Comparison of ENCODE assay signal across 27 mouse cellular contexts in the genomic region with DNA sequence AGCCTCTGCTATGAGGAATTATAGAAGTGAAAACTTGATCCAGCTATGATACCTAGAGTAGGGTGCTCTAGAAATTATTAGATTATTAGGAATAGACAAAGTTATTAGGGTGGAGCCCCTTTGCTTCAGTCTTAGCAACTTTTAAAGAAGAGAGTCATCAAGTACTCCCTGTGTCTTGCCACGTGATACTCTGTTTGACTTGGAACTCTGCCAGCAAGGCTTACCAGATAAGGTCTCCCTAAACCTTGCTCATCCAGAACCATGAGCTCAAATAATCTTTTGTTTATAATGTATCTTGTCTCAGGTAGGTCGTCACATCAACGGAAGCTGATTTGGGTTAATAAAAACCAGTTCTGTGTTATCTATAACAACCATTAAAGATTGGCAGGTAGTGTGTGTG. TPM values are rescaled to one million over a fixed set of nuclear protein-coding genes. Genes with fewer than 3 reads are reported as not detected.
"Had no signal": no experiment of that assay in that cellular context is flagged by ENCODE, and none has a peak within 500 bp of the region (broad histone marks: within the 10 kb centered on the region; RNA-seq: fewer than 3 reads in every experiment).

No protein-coding gene starts in this region.

- H3K9ac ChIP-seq: kidney, embryonic 15.5 days; limb, embryonic 12.5 days; limb, embryonic 15.5 days; liver, embryonic 13.5 days; midbrain, embryonic 15.5 days; neural tube, embryonic 12.5 days; neural tube, embryonic 15.5 days had no signal

- H3K27ac ChIP-seq: kidney, embryonic 15.5 days; limb, embryonic 12.5 days; limb, embryonic 15.5 days; liver, embryonic 13.5 days; midbrain, embryonic 15.5 days; neural tube, embryonic 12.5 days; neural tube, embryonic 15.5 days; stomach, postnatal 0 days had no signal

- H3K4me3 ChIP-seq: kidney, embryonic 15.5 days; limb, embryonic 12.5 days; limb, embryonic 15.5 days; liver, embryonic 13.5 days; megakaryocyte, embryonic 14.5 days; midbrain, embryonic 15.5 days; neural tube, embryonic 12.5 days; neural tube, embryonic 15.5 days had no signal

- ATAC-seq: lung, postnatal 0 days; midbrain, embryonic 15.5 days had no signal

- H3K36me3 ChIP-seq: liver, embryonic 13.5 days; midbrain, embryonic 15.5 days; neural tube, embryonic 15.5 days had no signal

- DNase-seq: kidney, adult 8-10 months; kidney, postnatal 10 days; kidney, postnatal 4 days; left cerebral cortex, postnatal 4 days; liver, embryonic 13.5 days; lung, adult 2 months; lung, postnatal 36 days; right cerebral cortex, adult 18-20 months; right cerebral cortex, postnatal 14 days; right cerebral cortex, postnatal 4 days; thymus, adult 2 months; thymus, postnatal 14 days; thymus, postnatal 4 days had no signal

- H3K4me1 ChIP-seq: kidney, embryonic 15.5 days; limb, embryonic 12.5 days; limb, embryonic 15.5 days; liver, embryonic 13.5 days; midbrain, embryonic 15.5 days; neural tube, embryonic 12.5 days; neural tube, embryonic 15.5 days had no signal

- H3K4me2 ChIP-seq: kidney, embryonic 15.5 days; limb, embryonic 12.5 days; limb, embryonic 15.5 days; liver, embryonic 13.5 days; midbrain, embryonic 11.5 days; midbrain, embryonic 15.5 days; neural tube, embryonic 12.5 days; neural tube, embryonic 15.5 days had no signal

- H3K27me3 ChIP-seq: kidney, embryonic 15.5 days; limb, embryonic 12.5 days; limb, embryonic 15.5 days; liver, embryonic 13.5 days; megakaryocyte, embryonic 14.5 days; midbrain, embryonic 15.5 days; neural tube, embryonic 12.5 days; neural tube, embryonic 15.5 days had no signal

- H3K9me3 ChIP-seq: kidney, embryonic 15.5 days; limb, embryonic 12.5 days; limb, embryonic 15.5 days; liver, embryonic 13.5 days; megakaryocyte, embryonic 14.5 days; midbrain, embryonic 15.5 days; neural tube, embryonic 12.5 days; neural tube, embryonic 15.5 days had no signal

RNA-seq across cellular contexts. Expression of a gene that starts 46.4 kb away (rescaled TPM):
- total RNA-seq: layer of hippocampus, adult 18-20 months; layer of hippocampus, postnatal 14 days; left cerebral cortex, adult 8-10 months; left cerebral cortex, postnatal 14 days; left cerebral cortex, postnatal 4 days had no signal
- polyA plus RNA-seq: lung, adult 2 months; thymus, adult 2 months had no signal
